Mouse (Mus musculus): ENCODE data around the gene Slc2a5.

Gene Slc2a5

GRCm38 (mm10) chr4:150119055-150119454, at the start of gene Slc2a5:
Slc2a5 (plus strand) TSS chr4:150119283.
- no peak for DNase-seq (ENCODE audit: low read depth)

- DNase-seq (ENCODE audit: low read depth) = no peak
Observed at GRCm38 (mm10) chr4:150070136-150070535, 48.9 kb upstream of the Slc2a5 start.

GRCm38 (mm10) chr4:150072416-150073101, 46.5 kb upstream of the Slc2a5 start:
- DNase-seq (ENCODE audit: low read depth) = no peak

- peak; percentile 70 for DNase-seq (ENCODE audit: low read depth)
Observed at GRCm38 (mm10) chr4:150073102-150073473, 46.0 kb upstream of the Slc2a5 start.

- DNase-seq (ENCODE audit: low read depth) = no peak
Observed at GRCm38 (mm10) chr4:150075350-150075749, 43.7 kb upstream of the Slc2a5 start.

GRCm38 (mm10) chr4:150076147-150076546, 42.9 kb upstream of the Slc2a5 start:
- DNase-seq (ENCODE audit: low read depth) = peak; percentile 72

- no peak for DNase-seq (ENCODE audit: low read depth)
Observed at GRCm38 (mm10) chr4:150078646-150079045, 40.4 kb upstream of the Slc2a5 start.

GRCm38 (mm10) chr4:150079244-150079643, 39.8 kb upstream of the Slc2a5 start:
- no peak for DNase-seq (ENCODE audit: low read depth)

GRCm38 (mm10) chr4:150080330-150080967, 38.6 kb upstream of the Slc2a5 start:
- DNase-seq (ENCODE audit: low read depth) = no peak

GRCm38 (mm10) chr4:150085366-150085765, 33.7 kb upstream of the Slc2a5 start:
- peak; percentile 50 for DNase-seq (ENCODE audit: low read depth)

- no peak for DNase-seq (ENCODE audit: low read depth)
Observed at GRCm38 (mm10) chr4:150086841-150087160, 32.3 kb upstream of the Slc2a5 start.

GRCm38 (mm10) chr4:150087161-150087889, 31.8 kb upstream of the Slc2a5 start, which contains the start of gene Gpr157:
Gpr157 (plus strand) TSS chr4:150087365.
- DNase-seq (ENCODE audit: low read depth) = peak; percentile 98

GRCm38 (mm10) chr4:150087890-150088530, 31.1 kb upstream of the Slc2a5 start:
- DNase-seq (ENCODE audit: low read depth) = no peak

- DNase-seq (ENCODE audit: low read depth) = no peak
Observed at GRCm38 (mm10) chr4:150089121-150089520, 30.0 kb upstream of the Slc2a5 start.

GRCm38 (mm10) chr4:150091887-150092582, 27.0 kb upstream of the Slc2a5 start:
- DNase-seq (ENCODE audit: low read depth) = peak; percentile 56

- DNase-seq (ENCODE audit: low read depth) = peak; percentile 57
Observed at GRCm38 (mm10) chr4:150092583-150092902, 26.5 kb upstream of the Slc2a5 start.

- DNase-seq (ENCODE audit: low read depth) = no peak
Observed at GRCm38 (mm10) chr4:150093560-150094462, 25.3 kb upstream of the Slc2a5 start.

GRCm38 (mm10) chr4:150094463-150094789, 24.7 kb upstream of the Slc2a5 start:
- no peak for DNase-seq (ENCODE audit: low read depth)

- DNase-seq (ENCODE audit: low read depth) = no peak
Observed at GRCm38 (mm10) chr4:150096309-150096708, 22.8 kb upstream of the Slc2a5 start.

- DNase-seq (ENCODE audit: low read depth) = no peak
Observed at GRCm38 (mm10) chr4:150097847-150098246, 21.2 kb upstream of the Slc2a5 start.

- DNase-seq (ENCODE audit: low read depth) = peak; percentile 78
Observed at GRCm38 (mm10) chr4:150098880-150099279, 20.2 kb upstream of the Slc2a5 start.

Measured in 416B (cell line).